Mouse (Mus musculus) gastrocnemius, postnatal 25 days (tissue): Measurements from ENCODE around the gene Efcc1. TPM values are rescaled to one million over a fixed set of nuclear protein-coding genes. Genes with fewer than 3 reads are reported as not detected.
A peak's percentile ranks its signal among the peaks of the same experiment; 100 is the strongest.

Experiments used
- DNase-seq: peaks from one replicate; pipeline ENCODE4 v3.0.0; 2022
- long read RNA-seq, 2 experiments: library from polyadenylated mRNA; stranded (forward); transcript quantifications; one replicate each; pipeline ENCODE4 v2.0.0; 2021
- total RNA-seq, 2 experiments: library from RNA; stranded (reverse); gene quantifications; 1 replicate in 1 of 2; 2 replicates in 1 of 2; pipeline ENCODE4 v1.2.3; 2021

The Efcc1 gene
- 1 to 10 TPM; 1.0 to 1.2 TPM for total RNA-seq
- long read RNA-seq, experiment 1, partial matches to known transcripts = 0 of 1 reads
- long read RNA-seq, experiment 1, other reads (novel, unspliced or antisense) = 1 of 1 reads
- long read RNA-seq, experiment 2 = 0 reads

- peak; percentile 68 for DNase-seq
Observed at GRCm38 (mm10) chr6:87730591-87731462, at the start of gene Efcc1. Gene Efcc1, plus strand, starts transcription at chr6:87730869.

GRCm38 (mm10) chr6:87695947-87696346, 34.7 kb upstream of the Efcc1 start:
- DNase-seq = no peak

GRCm38 (mm10) chr6:87696544-87696943, 34.1 kb upstream of the Efcc1 start:
- no peak for DNase-seq

- DNase-seq = no peak
Observed at GRCm38 (mm10) chr6:87706246-87706645, 24.4 kb upstream of the Efcc1 start.

- no peak for DNase-seq
Observed at GRCm38 (mm10) chr6:87712311-87712710, 18.4 kb upstream of the Efcc1 start.

- no peak for DNase-seq
Observed at GRCm38 (mm10) chr6:87714091-87714490, 16.6 kb upstream of the Efcc1 start.

- no peak for DNase-seq
Observed at GRCm38 (mm10) chr6:87722631-87723030, 8.0 kb upstream of the Efcc1 start.

- DNase-seq = no peak
Observed at GRCm38 (mm10) chr6:87725267-87725912, 5.3 kb upstream of the Efcc1 start.

GRCm38 (mm10) chr6:87728102-87728501, 2.6 kb upstream of the Efcc1 start:
- DNase-seq = no peak

GRCm38 (mm10) chr6:87730141-87730540, 528 bp upstream of the Efcc1 start:
- DNase-seq = no peak

GRCm38 (mm10) chr6:87731463-87732095, 910 bp downstream of the Efcc1 start:
- DNase-seq = no peak

GRCm38 (mm10) chr6:87732151-87733011, 1.7 kb downstream of the Efcc1 start:
- no peak for DNase-seq

GRCm38 (mm10) chr6:87733131-87733930, 2.7 kb downstream of the Efcc1 start:
- peak; percentile 35 for DNase-seq

- no peak for DNase-seq
Observed at GRCm38 (mm10) chr6:87734136-87734535, 3.5 kb downstream of the Efcc1 start.

- DNase-seq = no peak
Observed at GRCm38 (mm10) chr6:87736923-87737322, 6.3 kb downstream of the Efcc1 start.

- no peak for DNase-seq
Observed at GRCm38 (mm10) chr6:87737921-87738626, 7.4 kb downstream of the Efcc1 start.

- DNase-seq = no peak
Observed at GRCm38 (mm10) chr6:87739898-87740297, 9.2 kb downstream of the Efcc1 start.

- DNase-seq = no peak
Observed at GRCm38 (mm10) chr6:87740496-87740895, 9.8 kb downstream of the Efcc1 start.

GRCm38 (mm10) chr6:87741978-87742377, 11.3 kb downstream of the Efcc1 start:
- DNase-seq = no peak

- DNase-seq = no peak
Observed at GRCm38 (mm10) chr6:87742804-87743203, 12.1 kb downstream of the Efcc1 start.
